Mouse (Mus musculus) cerebellum, adult 18-20 months (tissue): Measurements from ENCODE around the gene Cacna1g.
"Not testable (repeated sequence)": the region's sequence is repeated elsewhere in the genome, so short reads cannot be mapped to it uniquely, and the experiment has no call there.

Experiments
- DNase-seq, 2 experiments: peaks; one replicate each; pipeline ENCODE4 v3.0.0; 2021

The Cacna1g gene

DNA sequence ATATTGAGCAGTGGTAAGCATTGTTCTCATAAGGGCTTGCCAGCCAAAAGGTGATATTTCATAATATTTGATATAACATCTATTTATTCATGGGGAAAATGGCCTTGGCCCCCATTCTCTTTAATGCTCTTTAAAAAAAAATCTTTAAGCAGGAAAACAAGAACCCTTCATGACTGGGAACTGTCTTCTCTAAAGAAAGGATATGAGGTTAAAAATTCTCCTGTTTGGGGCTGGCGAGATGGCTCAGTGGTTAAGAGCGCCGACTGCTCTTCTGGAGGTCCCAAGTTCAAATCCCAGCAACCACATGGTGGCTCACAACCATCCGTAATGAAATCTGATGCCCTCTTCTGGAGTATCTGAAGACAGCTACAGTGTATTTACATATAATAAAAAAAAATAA, 72.0 kb downstream of the Cacna1g start:
- not testable (repeated sequence) for DNase-seq

DNA sequence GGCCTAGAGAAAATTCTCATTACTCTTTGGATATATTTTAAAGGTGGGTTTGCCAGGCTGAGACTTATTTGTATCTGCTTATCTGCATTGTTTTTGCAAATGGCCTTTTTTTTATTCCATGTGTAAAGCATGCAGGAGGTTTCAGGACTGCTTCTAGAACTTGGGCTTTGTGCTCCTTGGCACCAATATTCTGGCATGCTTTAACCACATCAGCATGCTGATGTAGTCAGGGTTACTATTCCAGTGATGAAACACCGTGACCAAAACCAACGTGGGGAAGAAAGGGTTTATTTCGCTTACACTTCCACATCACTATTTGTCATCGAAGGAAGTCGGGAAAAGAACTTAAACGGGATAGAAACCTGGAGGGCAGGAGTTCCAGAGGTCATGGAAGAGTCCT, 73.0 kb downstream of the Cacna1g start:
- no peak for DNase-seq

DNA sequence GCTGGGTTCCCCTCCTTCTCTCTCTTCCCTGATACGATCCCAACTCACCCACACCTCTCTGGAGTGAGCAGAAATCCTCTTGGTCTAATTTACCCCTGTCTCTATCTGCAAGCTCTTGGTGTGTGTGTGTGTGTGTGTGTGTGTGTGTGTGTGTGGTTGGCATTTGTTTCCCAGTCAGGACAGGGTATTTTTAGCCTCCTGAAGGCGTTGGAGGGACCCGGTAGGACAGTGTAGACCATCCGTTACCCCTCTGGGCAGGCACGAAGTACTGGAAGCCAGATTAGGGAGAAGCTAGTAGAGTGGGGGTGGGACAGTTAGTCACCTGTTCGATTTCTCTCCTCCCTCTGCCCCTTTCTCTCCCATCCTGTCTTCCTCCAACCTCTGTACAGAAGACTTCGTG, 79.9 kb downstream of the Cacna1g start:
- no peak for DNase-seq

DNA sequence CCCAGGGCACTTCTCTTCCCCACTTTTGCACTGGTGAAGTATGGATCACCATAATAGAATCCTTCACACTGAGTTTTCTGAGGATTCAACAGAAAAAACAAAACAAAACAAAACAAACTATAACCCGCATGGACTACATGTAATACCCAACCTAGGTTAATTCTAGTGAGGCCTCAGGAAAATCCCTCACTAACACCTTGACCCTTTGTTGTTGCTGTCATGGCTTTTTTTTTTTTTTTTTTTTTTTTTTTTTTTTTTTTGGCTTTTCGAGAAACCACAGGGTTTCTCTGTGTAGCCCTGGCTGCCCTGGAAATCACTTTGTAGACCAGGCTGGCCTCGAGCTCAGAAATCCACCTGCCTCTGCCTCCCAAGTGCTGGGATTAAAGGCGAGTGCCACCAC, 80.5 kb downstream of the Cacna1g start:
- not testable (repeated sequence) for DNase-seq

DNA sequence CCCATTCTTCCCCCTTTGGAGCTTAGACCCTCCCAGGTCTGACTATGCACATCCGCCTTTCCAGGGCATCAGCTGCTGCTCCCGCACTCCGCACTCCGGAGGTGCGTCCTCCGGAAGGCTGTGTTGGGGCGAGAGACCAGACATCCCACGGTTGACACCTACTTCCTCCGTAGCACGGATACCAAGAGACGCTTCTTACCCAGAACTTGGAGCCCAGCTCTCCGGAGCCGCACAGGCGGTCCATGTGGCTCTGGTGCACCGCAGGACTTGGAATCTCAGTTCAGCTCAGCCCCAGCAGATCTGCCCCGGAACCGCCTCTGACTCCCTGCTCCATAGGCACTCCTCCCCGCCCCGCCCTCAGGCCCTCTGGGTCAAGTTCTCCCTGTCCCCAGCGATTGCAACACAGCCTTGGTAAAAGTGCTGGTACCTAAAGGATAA, 81.3 kb downstream of the Cacna1g start, which contains the start of gene Abcc3:
Gene Abcc3 (minus strand): TSS at position 326 of the 438 bp plus-strand sequence.
- DNase-seq, result peak in 1 of 2 experiments; percentile 21

DNA sequence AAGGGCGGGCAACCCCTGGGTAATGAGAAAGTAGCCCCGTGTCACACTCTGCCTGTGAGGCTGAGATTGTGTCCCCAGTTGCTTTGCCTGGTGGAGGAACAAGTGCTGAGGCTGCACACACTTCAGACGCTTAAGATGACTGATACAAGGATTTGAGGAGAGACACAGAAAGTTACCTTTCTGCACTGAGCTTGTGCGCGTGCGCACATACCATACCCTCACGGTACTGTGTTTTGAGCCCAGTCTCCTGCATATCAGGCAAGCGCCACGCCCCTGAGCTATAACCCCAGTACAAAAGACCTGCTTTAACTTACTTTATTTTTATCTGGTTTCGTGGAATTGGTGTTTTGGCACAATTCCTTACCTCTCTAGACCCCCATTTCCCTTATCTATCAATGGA, 82.3 kb downstream of the Cacna1g start:
- DNase-seq, result no peak

DNA sequence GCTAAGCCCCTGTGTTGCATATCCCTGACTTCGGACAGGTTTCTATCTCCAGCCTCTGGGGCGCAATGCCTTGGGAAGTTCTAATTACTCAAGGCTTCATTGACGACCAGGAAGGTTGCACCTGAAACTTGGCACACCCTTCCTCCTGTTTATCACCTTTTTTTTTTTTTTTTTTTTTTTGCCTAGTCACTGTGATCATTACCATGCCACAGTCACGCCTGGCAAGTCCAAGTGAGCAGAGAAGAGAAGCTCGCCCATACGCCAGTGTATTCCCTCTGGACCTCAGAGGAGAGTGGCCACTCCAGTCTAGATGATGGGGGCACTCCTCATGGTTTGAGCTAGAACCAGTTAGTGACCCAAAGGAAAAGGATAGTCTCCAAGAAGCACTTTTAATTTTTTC, 83.2 kb downstream of the Cacna1g start:
- no peak for DNase-seq

DNA sequence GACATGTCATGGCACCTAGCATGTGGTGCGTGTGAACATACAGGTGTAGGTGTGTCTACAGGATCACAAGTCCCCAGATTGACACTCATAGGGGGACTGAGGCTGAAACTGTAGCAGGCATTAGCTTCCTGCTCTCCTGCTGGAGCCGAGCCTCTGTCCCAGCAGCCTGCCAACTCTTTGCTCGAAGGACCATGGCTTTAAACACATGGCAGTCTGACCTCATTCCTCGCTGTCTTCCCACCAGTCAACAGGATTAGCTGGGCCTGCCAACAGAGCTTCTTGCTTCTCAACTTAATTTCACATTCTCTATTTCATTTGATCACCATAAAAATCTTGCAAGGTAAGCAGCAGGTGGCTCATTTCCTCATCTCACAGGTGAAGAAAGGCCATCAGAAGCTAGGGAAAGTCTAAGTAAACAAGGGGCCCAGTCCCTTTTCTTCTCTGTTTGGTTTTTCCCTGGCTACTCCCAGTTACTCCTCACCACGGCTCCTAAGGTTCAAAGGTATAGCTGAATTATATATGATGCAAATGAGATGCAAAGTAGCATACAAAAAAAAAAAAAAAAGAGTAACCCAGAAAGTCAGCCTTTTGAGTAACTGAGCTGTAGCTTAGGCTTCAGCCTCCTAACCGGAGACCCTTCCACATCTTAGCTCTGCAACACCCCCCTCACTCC, 84.1 kb downstream of the Cacna1g start:
- DNase-seq, result peak; percentile 64 to 79

DNA sequence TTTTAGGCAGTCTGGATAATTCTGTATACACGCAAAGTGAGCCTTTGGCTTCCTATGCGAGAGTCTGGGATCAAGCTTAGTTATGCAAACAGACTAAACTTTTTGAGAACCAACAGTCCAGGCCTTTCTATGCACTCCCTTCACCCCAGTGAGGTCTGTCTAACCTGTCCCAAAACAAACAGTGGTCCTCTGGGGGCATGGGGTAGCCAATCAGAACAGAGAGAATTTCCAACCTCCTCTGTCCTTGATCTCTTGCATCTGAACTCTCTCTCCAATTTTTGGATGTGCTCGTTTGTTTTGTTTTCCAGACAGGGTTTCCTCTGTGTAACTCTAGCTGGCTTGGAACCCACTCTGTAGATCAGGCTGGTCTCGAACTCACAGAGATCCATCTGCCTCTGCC, 85.0 kb downstream of the Cacna1g start:
- DNase-seq, result no peak

DNA sequence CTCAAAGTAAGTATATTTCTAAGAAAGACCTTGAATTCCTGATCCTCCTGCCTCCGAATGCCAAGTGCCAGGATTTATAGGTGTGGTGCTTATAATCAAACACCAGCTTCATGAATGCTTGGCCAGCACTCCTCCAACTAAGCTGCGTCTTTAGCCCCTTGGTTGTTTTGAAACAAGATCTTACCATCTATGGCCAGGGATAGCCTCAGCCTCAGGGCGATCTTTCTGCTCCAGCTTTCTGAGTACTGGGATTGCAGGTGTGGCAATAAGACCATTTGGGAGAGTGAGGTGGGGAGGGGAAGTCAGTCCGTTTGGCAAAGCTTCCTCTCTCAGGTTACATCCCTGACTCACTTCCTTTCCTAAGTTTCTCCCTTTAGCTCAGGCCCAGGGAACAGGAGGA, 86.2 kb downstream of the Cacna1g start:
- no peak for DNase-seq

DNA sequence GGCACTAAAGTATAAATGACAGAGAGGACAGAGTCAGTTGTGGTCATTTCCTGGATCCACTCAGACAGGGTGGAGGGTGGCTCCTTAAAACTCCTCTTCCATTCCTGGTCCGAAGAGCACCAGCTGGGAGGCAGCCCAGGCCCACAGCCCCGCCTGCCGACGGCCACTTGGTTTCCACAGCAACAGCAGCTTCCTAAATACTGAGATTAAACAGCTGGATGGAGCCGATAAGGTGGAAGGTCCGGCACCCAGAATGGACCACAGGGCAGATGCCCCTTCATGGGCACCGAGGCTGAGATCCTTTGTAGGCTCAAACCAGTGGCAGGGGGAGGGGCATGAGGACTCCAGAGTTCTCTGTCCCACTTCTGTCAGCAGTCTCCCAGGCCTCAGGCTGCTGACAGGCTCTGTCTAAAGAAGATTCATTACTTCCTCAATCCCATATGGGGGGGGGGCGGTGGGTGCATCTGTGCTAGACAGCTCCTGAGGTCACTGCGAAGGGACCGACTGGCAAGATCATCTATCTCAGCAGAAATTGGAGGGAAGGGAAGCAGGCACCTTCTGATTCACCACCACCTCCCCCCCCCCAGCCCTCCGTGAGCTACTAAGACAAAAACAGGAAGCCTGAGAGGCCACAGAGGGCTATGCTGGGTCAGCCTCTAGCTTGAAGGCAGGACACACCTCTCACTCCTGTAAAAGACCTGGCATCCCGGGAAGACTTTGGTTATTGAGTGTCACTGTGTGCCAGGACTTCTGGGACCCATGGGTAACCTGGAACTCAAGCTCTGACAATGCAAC, 87.8 kb downstream of the Cacna1g start:
- no peak for DNase-seq

DNA sequence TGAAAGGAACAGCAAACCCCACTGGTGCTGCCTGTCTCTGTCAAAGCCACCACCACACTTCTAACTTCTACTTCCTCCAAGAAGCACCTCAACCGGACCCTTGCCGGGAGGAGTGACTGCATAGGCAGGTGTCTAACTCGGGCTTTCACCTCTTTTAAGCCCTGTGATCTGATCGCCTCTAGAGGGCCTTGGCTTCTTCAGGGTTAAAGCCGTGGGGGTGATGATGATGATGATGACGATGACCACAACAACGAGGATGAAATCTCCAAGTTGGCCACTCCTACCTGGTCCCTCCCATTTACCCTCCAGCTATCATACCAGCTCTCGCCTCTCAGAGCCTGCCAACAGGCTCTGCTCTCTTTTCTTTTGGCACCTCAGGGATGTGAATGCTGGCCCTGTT, 94.3 kb downstream of the Cacna1g start:
- DNase-seq, result no peak

DNA sequence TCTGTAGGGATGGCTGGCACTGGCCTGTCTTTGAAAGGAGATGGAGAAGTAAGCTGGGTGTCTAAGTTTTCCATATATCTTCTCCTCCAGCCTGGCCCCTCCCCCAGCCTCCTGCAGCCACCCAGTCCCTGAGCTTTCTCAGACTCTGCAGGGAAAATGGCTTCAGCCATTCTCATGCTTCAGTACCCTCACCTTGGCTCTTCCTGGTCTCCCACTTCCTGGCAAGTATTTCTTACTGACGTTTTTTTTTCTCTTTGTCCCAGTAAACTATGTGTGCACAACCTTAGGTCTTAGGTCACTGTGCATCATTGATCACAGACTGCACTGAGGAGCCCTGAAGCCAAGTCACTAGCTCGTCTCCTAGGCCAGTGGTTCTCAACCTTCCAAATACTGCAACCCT, 94.9 kb downstream of the Cacna1g start:
- DNase-seq, result no peak

DNA sequence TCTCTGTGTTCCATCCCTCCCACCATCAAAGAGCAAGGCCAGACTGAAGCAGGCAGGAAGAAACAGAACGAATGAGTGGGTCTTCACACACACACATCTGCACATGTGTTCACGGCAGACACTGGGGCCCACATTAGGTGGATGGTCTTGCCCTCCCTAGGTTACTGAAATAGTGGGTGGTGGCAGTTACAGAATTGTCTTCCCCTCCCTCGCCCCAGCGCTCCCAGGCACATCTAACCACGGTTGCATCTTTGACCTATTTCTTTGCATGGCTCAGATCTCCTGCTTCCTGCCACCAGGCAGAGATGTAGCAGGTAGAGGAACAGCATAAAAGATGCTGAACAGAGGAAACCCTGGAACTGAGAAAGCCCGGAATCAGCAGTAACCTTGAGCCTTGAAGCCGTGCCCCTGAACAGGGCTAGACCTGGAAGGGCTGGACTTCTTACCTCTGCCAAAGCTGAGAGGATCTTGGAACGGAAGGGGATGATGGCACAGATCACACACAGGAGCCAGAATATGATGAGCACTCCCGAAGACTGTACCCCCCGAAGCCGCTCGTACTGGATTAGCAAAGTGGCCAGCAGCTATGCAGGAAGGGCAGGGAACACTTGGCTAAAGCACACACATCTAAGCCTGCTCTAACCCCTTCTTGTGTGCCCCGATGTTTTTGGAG, 99.6 kb downstream of the Cacna1g start:
- peak; percentile 33 to 37 for DNase-seq

DNA sequence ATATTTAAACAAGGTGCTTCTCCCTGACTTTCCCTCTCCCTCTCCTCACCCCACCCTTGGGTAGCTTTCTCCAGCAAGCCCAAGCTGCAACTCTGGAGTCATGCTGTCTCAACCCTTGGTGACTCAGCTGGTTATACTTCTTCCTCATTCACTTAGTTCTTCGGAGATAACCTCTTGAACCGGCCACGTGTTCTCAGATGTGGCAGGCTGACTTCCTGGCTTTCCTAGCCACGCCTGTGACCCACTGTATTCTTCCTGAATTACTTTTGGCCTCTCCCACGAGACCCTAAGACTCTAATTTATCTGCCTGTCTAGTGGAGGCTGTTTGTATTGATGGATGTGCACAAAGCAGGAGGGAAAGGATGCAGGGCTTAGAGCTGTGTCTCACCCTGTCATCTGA, 103.2 kb downstream of the Cacna1g start:
- no peak for DNase-seq

DNA sequence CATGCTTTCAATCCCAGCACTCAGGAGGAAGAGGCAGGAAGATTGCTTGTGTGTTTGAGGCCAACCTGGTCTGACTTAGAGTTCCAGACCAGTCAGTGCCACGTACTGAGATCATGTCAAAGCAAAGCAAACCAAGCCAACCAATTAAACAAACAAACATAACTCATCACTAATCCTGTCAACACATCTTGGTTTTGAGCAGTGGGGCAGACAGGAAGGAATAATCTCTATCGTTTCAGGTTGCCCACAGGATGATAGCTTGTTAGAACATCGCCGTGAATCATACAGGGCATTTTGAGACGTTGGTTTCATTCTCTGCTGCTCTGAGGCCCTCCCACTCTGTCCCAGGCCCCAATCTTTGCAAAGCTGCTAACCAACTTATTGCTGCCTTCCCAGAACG, 104.0 kb downstream of the Cacna1g start:
- DNase-seq, result no peak

DNA sequence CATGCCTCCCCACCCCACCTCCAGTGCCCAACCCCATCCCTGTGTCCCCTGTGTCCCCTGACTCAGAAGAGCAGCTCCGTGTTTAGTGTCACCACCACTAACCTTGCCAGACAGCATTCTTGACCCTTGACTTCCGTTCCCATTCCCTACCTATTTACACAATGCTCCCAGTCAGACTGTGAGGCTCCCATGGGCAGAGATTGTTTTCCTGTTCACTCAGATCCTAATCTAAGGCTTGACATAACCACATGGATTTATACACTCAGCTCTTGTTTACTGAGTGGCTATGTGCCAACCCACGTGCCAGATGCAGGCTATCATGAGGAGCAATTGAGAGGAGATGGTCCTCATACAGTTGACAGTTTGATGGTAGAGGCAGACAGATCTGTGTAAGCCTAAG, 108.7 kb downstream of the Cacna1g start:
- no peak for DNase-seq

DNA sequence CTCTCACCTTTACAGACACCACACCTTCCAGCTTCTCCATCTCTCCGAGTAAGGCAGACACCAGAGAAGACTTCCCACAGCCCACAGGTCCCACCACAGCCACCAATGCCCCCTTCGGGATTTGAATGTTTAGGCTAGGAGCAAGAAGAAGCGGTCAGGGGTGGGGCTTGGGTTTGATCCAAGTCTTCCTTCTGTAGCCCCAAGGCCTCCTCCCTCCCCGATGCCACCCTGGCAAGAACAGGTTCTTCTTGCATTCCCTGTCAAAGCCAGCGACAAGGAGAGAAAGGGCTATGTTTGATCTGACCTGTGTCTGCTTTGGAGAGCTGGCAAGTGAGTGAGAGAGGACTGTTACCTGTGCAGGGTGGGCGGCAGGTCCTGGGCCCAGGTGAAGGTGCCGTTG, 110.3 kb downstream of the Cacna1g start:
- DNase-seq, result no peak

DNA sequence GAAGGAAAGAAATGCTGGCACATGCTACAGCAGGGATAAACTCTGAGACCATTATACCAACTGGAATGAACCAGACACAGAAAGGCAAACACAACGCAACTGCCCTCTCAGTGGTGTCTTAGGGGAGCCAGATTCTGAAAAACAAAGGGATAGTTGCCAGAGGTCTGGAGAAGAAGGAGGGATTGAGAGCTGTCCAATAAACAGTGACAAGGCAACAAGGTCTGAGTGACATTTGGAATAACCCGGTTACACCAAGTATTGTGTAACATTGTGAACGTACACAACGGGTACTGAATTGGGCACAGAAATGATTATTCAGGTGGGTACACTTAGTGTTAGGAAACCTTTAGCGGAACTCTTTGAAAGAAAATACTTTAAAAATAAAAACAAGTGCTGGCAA, 111.9 kb downstream of the Cacna1g start:
- DNase-seq, result no peak

DNA sequence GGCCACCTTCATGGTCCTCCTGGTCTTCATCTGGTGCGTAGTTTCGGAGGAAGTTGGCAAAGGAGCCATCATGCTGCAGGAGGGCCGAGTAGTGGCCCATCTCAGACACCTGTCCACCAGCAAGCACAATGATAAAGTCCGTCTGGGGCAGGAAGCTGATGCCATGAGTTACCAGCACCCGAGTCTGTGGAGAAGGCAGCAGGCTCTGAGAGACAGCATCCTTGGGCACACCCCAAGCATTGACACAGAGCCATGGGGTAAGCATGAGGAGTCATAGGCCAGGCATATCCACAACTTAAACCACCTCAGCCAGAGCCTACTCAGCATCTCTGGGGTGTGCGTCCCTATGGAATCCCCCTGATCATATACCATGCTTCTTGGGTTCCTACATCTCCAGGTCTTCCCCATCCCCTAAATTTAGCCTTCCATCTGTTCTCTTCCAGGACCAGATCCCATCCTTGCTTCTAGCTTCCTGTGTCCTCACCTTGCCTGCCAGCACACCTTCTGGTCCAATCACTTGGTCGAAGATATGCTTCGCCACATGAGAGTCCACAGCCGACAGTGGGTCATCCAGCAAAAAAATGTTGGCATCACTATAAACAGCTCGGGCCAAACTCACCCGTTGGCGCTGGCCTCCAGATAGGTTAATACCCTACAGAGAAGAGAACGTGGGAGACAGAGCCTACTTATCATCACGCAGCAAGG, 112.7 kb downstream of the Cacna1g start:
- DNase-seq, result peak; percentile 73 to 79

DNA sequence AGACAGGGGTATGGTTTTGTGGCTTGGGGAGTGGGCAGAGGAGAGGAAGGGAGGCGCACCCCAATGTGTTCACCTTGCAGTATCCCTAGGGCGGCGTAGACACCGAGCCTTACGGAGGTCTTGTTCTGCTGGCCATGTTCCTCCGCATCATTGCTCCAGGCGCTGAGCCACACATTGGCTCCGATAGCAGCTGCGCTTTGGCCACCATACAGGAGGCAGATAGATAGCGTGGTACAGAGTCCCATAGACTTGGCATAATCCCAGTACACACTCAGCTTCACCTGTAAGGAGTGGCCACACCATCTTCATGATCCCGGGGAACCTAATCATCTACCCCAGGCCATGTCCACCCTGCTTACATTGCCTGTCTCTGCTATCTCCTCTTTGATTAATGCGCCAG, 114.8 kb downstream of the Cacna1g start:
- DNase-seq, result no peak
